Mouse (Mus musculus): ENCODE measurements around the gene Atat1. TPM values are rescaled to one million over a fixed set of nuclear protein-coding genes. Genes with fewer than 3 reads are reported as not detected.

Atat1 gene
- polyA plus RNA-seq, 1 experiment from 2014 or later: 143 TPM

DNA sequence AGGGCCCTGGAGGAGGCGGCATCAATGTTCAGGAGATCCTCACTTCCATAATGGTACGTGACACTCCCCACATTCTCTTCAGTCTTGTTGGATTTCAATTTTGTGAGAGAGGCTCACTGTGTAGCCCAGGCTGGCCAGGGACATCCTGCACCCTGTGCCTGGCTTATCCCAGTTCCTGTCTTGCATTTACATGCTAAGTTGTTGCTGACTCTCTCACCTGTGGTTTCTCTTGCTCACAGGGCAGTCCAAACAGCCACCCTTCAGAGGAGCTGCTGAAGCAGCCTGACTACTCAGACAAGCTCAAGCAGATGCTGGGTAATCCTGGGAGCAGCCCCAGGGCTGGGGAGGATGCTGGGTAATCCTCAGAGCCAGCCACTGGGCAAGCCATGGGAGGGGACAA lies 19.7 kb upstream of the Atat1 start:
- Histone ChIP-seq H3K4me3 (replicated peaks) (no peak overlapping the region), H3K27ac (no peak overlapping the region), H3K4me2 (no peak overlapping the region), H3K36me3 (peaks cover 78% of the 10 kb centered on the region), H3K9me3 (no peaks in the 10 kb centered on the region), H3K27me3 (no peaks in the 10 kb centered on the region), H3K9ac (replicated peaks) (no peak overlapping the region), H3K4me1 (replicated peaks) (no peaks in the 10 kb centered on the region)
- WGBS: 100% methylated on average over 2 of the region's 2 CpGs
- ATAC-seq (ENCODE audit: insufficient number of reproducible peaks, insufficient read depth, low FRiP score, low TSS enrichment, low read depth): no peak

DNA sequence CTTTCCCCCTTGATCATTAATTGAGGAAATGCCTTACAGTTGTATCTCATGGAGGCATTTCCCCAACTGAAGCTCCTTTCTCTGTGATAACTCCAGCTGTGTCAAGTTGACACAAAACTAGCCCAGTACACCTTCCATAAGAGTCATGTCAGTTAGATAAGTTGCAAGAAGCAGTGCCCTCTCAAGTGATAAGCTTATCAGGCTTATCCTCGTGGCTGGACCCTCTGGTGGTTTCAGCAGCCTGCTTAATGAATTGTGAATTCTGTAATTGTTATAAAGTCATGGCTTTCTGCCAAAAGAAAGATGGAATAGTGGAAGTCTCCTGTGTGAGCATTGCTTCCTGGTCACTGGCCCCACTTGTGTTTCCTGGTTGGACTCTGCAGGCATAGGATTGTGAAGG lies 17.6 kb upstream of the Atat1 start:
- H3K36me3 ChIP-seq: peaks cover 92% of the 10 kb centered on the region
- 86% methylated on average over 1 of the region's 1 CpGs for WGBS
- H3K27ac ChIP-seq: no peak overlapping the region
- no peaks in the 10 kb centered on the region for H3K9me3 ChIP-seq
- ATAC-seq (ENCODE audit: insufficient number of reproducible peaks, insufficient read depth, low FRiP score, low TSS enrichment, low read depth): no peak
- H3K4me3 ChIP-seq (replicated peaks): no peak overlapping the region
- H3K9ac ChIP-seq (replicated peaks): no peak overlapping the region
- H3K27me3 ChIP-seq: no peaks in the 10 kb centered on the region
- H3K4me1 ChIP-seq (replicated peaks): no peaks in the 10 kb centered on the region
- no peak overlapping the region for H3K4me2 ChIP-seq

DNA sequence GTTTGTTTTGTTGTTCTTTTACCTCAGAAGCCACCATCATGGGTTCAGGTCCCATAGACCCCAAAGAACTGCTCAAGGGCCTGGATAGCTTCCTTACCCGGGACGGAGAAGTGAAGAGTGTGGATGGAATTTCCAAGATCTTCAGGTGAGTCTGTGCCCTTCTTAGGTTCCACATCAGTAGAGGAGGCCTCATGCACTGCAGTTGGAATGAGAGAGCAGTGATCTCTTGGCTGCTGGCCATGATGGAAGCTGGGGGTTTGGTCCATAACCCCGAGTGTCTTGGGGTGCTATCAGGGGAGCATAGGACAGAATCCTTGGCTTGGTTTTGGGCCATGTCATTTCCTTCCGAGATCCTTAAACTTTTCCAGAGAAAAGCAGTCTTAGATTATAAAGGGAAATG lies 13.4 kb upstream of the Atat1 start:
- H3K27me3 ChIP-seq: no peaks in the 10 kb centered on the region
- no peak overlapping the region for H3K4me2 ChIP-seq
- ATAC-seq (ENCODE audit: insufficient number of reproducible peaks, insufficient read depth, low FRiP score, low TSS enrichment, low read depth): no peak
- H3K9ac ChIP-seq (replicated peaks): no peak overlapping the region
- H3K4me3 ChIP-seq (replicated peaks): no peak overlapping the region
- peaks cover 21% of the 10 kb centered on the region for H3K4me1 ChIP-seq (replicated peaks)
- WGBS: 94% methylated on average over 4 of the region's 4 CpGs
- no peak overlapping the region for H3K27ac ChIP-seq
- H3K36me3 ChIP-seq: peaks cover 57% of the 10 kb centered on the region
- H3K9me3 ChIP-seq: no peaks in the 10 kb centered on the region

DNA sequence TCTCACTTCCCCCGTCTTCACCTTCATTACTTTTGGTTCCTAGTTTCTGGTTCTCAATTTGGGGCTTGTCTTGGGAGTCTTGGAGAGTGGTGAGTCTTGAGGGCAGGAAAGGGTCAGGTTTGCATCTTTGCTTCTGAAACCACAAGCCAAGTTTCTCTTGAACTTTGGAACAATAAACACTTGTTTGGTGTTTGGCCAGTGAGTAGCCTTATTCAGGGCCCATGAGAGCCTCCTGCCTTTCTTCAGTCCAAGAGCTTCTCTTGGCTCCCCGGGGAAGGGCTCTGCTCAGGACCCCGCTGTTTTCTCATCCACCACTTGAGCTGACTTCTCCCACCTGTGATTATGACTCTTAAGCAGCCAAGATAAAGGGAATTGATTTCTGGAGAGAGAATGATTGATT lies 12.7 kb upstream of the Atat1 start:
- Histone ChIP-seq H3K36me3 (peaks cover 50% of the 10 kb centered on the region), H3K4me2 (no peak overlapping the region), H3K9ac (replicated peaks) (no peak overlapping the region), H3K4me1 (replicated peaks) (peaks cover 21% of the 10 kb centered on the region), H3K9me3 (no peaks in the 10 kb centered on the region), H3K27ac (no peak overlapping the region), H3K4me3 (replicated peaks) (no peak overlapping the region), H3K27me3 (no peaks in the 10 kb centered on the region)
- ATAC-seq (ENCODE audit: insufficient number of reproducible peaks, insufficient read depth, low FRiP score, low TSS enrichment, low read depth): no peak
- 84% methylated on average over 3 of the region's 3 CpGs for WGBS

DNA sequence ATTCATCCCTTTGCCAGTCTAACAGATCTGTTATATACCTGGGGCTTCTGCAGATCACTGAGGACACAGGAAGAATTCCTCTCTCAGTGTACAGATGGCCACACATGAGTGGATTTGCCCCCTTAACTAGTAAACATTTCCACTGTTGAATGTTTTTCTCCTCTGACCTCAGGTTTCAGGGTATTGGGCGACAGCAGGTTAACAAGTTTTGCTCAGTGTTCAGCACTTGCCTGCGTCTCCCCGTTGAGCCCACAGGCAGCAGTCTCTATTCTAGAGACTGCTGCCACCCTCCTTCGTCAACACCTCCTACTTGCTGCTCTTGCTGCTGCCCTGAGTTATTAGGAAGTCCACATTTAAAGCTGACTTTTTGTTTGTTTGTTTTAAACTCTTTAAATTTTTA lies 11.8 kb upstream of the Atat1 start:
- Histone ChIP-seq H3K9me3 (no peaks in the 10 kb centered on the region), H3K36me3 (peaks cover 42% of the 10 kb centered on the region), H3K27ac (no peak overlapping the region), H3K27me3 (no peaks in the 10 kb centered on the region), H3K4me1 (replicated peaks) (peaks cover 21% of the 10 kb centered on the region), H3K4me2 (no peak overlapping the region), H3K9ac (replicated peaks) (no peak overlapping the region), H3K4me3 (replicated peaks) (no peak overlapping the region)
- no peak for ATAC-seq (ENCODE audit: insufficient number of reproducible peaks, insufficient read depth, low FRiP score, low TSS enrichment, low read depth)
- 92% methylated on average over 4 of the region's 4 CpGs for WGBS

DNA sequence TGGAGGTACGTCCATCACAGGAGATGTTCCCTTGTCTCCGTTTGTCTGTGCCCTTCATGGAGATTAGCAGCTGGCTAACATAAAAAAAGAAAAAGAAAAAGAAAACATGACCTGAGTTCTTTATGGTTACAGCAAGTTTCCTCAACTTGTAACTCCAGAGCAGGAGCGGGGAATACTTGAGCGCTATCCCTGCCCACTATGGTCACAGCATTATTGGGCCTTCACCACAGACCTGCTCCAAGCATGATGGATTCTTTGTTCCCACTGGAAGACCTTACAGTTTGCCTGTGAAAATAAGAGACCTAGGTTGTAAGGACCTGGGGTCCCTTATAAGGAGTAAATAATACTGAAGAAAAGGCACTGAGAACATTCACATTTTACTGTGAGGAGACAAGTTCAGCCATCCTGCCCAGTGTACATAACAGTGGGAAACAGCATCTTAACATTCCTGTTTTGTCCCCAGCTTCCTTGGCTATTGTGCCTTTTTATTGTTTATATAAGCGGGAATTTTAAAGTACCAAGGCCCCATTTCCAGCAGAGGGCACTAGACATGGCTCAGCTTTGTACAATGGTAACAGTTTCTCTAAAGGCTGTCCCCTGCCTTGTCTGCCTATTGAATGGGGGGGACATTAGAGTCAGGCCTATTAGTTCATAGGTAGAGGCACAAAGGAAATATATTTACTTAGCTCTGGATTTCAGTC lies 11.1 kb upstream of the Atat1 start:
- Histone ChIP-seq H3K36me3 (peaks cover 35% of the 10 kb centered on the region), H3K27ac (peak overlapping the region; percentile 96; the same call in 1 of the 2 replicates), H3K27me3 (no peaks in the 10 kb centered on the region), H3K9me3 (no peaks in the 10 kb centered on the region), H3K4me2 (no peak overlapping the region), H3K4me3 (replicated peaks) (no peak overlapping the region), H3K9ac (replicated peaks) (no peak overlapping the region; the same call in 1 of the 2 replicates), H3K4me1 (replicated peaks) (peaks cover 21% of the 10 kb centered on the region)
- no peak for ATAC-seq (ENCODE audit: insufficient number of reproducible peaks, insufficient read depth, low FRiP score, low TSS enrichment, low read depth)
- WGBS: 76% methylated on average over 5 of the region's 5 CpGs

DNA sequence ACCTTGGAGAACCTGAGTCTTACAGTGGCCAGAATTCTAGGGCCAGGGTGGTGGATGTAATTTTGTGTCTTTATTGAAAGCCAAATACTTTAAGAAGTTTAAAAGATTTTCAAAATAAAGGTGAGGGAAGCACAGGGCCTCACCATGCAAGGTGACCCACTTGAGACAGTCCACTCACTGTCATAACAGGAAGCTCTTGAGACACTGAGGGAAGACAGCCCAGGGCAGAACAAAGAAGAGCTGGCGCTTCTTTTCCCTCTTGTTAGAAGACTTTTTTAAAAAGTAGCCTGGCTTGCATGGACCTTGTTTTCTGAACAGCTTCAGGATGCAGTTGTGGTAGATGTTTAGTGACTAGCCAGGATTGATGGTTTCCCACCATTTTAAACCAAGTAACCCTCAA lies 10.5 kb upstream of the Atat1 start:
- H3K9me3 ChIP-seq: no peaks in the 10 kb centered on the region
- H3K36me3 ChIP-seq: peaks cover 29% of the 10 kb centered on the region
- H3K27ac ChIP-seq: peak overlapping the region; percentile 96
- peaks cover 24% of the 10 kb centered on the region for H3K4me1 ChIP-seq (replicated peaks)
- H3K9ac ChIP-seq (replicated peaks): no peak overlapping the region; the same call in 1 of the 2 replicates
- WGBS: 88% methylated on average over 1 of the region's 1 CpGs
- no peak for ATAC-seq (ENCODE audit: insufficient number of reproducible peaks, insufficient read depth, low FRiP score, low TSS enrichment, low read depth)
- no peaks in the 10 kb centered on the region for H3K27me3 ChIP-seq
- H3K4me3 ChIP-seq (replicated peaks): 0 out of 2 replicates have a peak overlapping the region, but pooled peaks have one; percentile 70
- H3K4me2 ChIP-seq: peak overlapping the region; percentile 87

DNA sequence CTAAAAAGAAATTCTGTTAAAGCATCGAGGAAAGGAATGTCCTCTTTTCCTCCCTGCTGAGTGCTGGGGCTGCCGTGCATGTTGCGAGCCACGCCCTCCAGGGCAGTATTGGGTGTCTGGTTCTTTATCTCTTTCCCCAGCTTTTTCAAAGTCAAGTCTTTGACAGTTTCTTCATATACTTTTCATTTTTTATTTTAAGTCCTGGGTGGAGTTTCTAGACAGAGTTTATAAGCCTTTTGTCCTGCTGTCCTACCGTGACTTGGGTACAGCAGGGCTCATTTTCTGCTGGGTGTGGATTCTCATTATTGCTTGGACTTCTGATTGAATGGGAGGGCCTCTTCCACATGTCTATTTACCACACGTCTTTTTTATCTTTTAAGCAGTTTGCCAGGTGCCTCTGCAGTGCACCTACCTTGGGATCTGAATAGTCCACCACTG lies 10.0 kb upstream of the Atat1 start:
- H3K27me3 ChIP-seq: no peaks in the 10 kb centered on the region
- H3K4me2 ChIP-seq: peak overlapping the region; percentile 87
- peaks cover 24% of the 10 kb centered on the region for H3K36me3 ChIP-seq
- H3K4me3 ChIP-seq (replicated peaks): peak overlapping the region; percentile 70
- 58% methylated on average over 6 of the region's 6 CpGs for WGBS
- peaks cover 26% of the 10 kb centered on the region for H3K4me1 ChIP-seq (replicated peaks)
- ATAC-seq (ENCODE audit: insufficient number of reproducible peaks, insufficient read depth, low FRiP score, low TSS enrichment, low read depth): no peak
- no peak overlapping the region; the same call in 1 of the 2 replicates for H3K9ac ChIP-seq (replicated peaks)
- H3K27ac ChIP-seq: peak overlapping the region; percentile 96
- no peaks in the 10 kb centered on the region for H3K9me3 ChIP-seq

DNA sequence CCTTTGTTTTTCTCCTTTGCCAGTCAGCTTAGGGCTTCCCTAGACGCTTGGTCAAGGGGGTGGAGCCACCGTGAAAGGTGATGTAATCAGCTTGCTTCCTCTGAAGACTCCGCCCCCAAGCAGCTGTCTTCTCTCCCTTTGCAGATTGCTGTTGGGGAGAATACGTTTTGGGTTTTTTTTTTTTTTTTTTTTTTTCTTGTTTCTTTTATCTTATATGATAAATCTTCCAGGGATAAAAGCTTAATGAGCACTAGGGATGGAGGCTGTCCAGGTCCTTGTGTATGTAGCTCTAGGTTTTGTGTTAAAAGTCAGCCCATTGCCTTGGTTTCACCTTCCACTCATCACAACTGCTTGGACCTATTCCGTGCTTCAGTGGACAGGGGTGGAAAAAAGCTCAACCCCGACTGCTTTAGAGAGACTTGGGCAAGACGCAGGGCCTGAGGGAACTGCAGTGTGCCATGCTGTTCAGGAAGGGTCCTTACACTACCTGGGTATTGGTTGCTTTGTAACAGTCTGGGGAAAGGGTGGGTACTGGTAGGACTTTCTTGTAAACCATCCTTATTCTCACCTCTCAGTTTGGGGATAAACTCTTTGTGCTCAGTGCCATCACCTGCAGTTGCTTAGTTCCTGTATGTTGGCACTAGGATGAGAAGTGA lies 9.3 kb upstream of the Atat1 start:
- peak overlapping the region; percentile 96 for H3K27ac ChIP-seq
- ATAC-seq (ENCODE audit: insufficient number of reproducible peaks, insufficient read depth, low FRiP score, low TSS enrichment, low read depth): peak; percentile 30; the same call in 1 of the 2 replicates
- H3K36me3 ChIP-seq: peaks cover 22% of the 10 kb centered on the region
- no peaks in the 10 kb centered on the region for H3K27me3 ChIP-seq
- 23% methylated on average over 7 of the region's 7 CpGs for WGBS
- peaks cover 26% of the 10 kb centered on the region for H3K4me1 ChIP-seq (replicated peaks)
- H3K9me3 ChIP-seq: no peaks in the 10 kb centered on the region
- H3K4me3 ChIP-seq (replicated peaks): peak overlapping the region; percentile 70
- H3K9ac ChIP-seq (replicated peaks): peak overlapping the region; percentile 94
- H3K4me2 ChIP-seq: peak overlapping the region; percentile 87

DNA sequence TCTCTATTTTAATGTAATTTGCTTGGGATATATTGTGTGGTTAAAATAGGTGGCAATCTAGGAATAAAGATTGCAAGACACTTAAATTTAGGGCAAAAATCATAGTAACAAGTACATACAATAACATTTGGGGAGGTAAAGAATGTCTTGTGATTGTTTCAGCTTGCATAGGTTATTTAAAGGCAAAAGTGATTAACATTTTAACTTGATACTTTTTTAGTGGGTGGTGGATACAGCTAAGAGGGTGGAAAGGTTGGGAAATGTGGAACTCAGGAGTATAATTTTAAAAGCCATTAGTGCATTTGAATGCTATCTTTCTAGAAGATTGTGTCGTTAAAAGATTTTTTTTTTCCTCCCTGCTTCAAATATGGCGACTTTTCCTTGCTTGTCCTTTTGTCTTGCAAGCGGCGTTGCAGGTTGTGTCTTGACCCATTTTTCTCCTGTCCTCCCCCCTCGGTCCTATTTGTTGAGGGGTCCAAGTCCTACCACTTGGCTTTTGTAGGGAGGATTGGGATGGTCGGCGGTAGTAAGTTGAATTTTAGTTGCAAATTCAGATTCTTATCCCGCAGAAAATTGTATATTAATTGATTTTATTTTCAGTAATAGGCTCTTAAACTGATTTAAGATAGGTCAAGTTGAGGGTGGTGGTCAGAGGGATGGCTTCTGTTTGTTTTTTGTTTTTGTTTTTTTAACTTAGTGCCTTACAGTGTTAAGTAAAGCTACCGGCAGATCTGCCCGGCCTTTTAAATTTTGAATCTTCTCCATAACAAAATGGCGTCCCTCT lies 8.6 kb upstream of the Atat1 start:
- no peak for ATAC-seq (ENCODE audit: insufficient number of reproducible peaks, insufficient read depth, low FRiP score, low TSS enrichment, low read depth)
- H3K9me3 ChIP-seq: no peaks in the 10 kb centered on the region
- no peaks in the 10 kb centered on the region for H3K27me3 ChIP-seq
- 0% methylated on average over 11 of the region's 11 CpGs for WGBS
- H3K4me2 ChIP-seq: peak overlapping the region; percentile 87
- H3K27ac ChIP-seq: peak overlapping the region; percentile 96
- peaks cover 22% of the 10 kb centered on the region for H3K36me3 ChIP-seq
- peak overlapping the region; percentile 94 for H3K9ac ChIP-seq (replicated peaks)
- peak overlapping the region; percentile 70 for H3K4me3 ChIP-seq (replicated peaks)
- peaks cover 26% of the 10 kb centered on the region for H3K4me1 ChIP-seq (replicated peaks)
